Mouse (Mus musculus) MEL (cell line): ENCODE measurements at regions not wholly inside any gene's neighbourhood (a gene's known extent, or its start where the extent isn't known, plus 50 kb on each side); places are given as distances from the start of the nearest gene placed in this dataset.

ENCODE experiments used
- BHLHE40 ChIP-seq: IDR thresholded peaks from 2 replicates; pipeline ENCODE4 v1.6.1; 2012; ENCODE audit warnings: low read depth, mild to moderate bottlenecking, inconsistent platforms, low read length, improper control_type of control experiment, borderline replicate concordance
- CTCF ChIP-seq, 3 experiments: IDR thresholded peaks in 2 of 3; conservative IDR thresholded peaks in 1 of 3; 2 replicates each; pipeline ENCODE4 v1.5.1; 2011 to 2012; ENCODE audit warnings: low read length in 3 of 3, low read depth in 2 of 3, mild to moderate bottlenecking in 2 of 3, improper control_type of control experiment in 1 of 3, inconsistent platforms in 1 of 3, mixed read lengths in 1 of 3, moderate library complexity in 1 of 3; ENCODE audit not compliant: control insufficient read depth in 1 of 3, insufficient read depth in 1 of 3, poor library complexity in 1 of 3, severe bottlenecking in 1 of 3
- EP300 ChIP-seq, 2 experiments: IDR thresholded peaks; 2 replicates each; pipeline ENCODE4 v1.6.1; 2011; ENCODE audit warnings: improper control_type of control experiment in 2 of 2, low read length in 2 of 2, low read depth in 1 of 2, mild to moderate bottlenecking in 1 of 2
- GATA1 ChIP-seq: IDR thresholded peaks from 2 replicates; pipeline ENCODE4 v1.6.1; 2011; ENCODE audit warnings: low read depth, low read length, improper control_type of control experiment
- KAT2A ChIP-seq: conservative IDR thresholded peaks from 2 replicates; pipeline ENCODE4 v1.6.1; 2012; ENCODE audit warnings: low read depth, low read length, improper control_type of control experiment, inconsistent platforms
- MAX ChIP-seq: IDR thresholded peaks from 2 replicates; pipeline ENCODE4 v1.6.1; 2011; ENCODE audit warnings: low read length, improper control_type of control experiment
- POLR2A ChIP-seq, 2 experiments: IDR thresholded peaks; 2 replicates each; pipeline ENCODE4 v1.6.1; 2011 to 2012; ENCODE audit warnings: low read length in 2 of 2, mild to moderate bottlenecking in 2 of 2, control low read depth in 1 of 2, improper control_type of control experiment in 1 of 2, low read depth in 1 of 2, moderate library complexity in 1 of 2; ENCODE audit not compliant: control insufficient read depth in 1 of 2, insufficient read depth in 1 of 2, poor library complexity in 1 of 2
- ZC3H11A ChIP-seq: IDR thresholded peaks from 2 replicates; pipeline ENCODE4 v1.6.1; 2012; ENCODE audit warnings: low read depth, mild to moderate bottlenecking, inconsistent platforms, low read length, improper control_type of control experiment
- ZNF384 ChIP-seq: IDR thresholded peaks from 2 replicates; pipeline ENCODE4 v1.6.1; 2012; ENCODE audit warnings: low read depth, mild to moderate bottlenecking, inconsistent platforms, low read length, improper control_type of control experiment

GRCm38 (mm10) chr3:144310748-144311147 is 105.7 kb upstream of the Lmo4 start:
- TF ChIP-seq ZNF384, result no peak
- no peak for TF ChIP-seq MAX
- TF ChIP-seq CTCF (IDR thresholded peaks at IDR 0.05 in 2 of 3, conservative IDR thresholded peaks at IDR 0.05 in 1 of 3; ENCODE audit: control insufficient read depth in 1 of 3, insufficient read depth in 1 of 3, low read depth in 2 of 3, low read length in 3 of 3, poor library complexity in 1 of 3, severe bottlenecking in 1 of 3), result no peak
- no peak for TF ChIP-seq GATA1
- TF ChIP-seq BHLHE40, result no peak
- TF ChIP-seq POLR2A (IDR thresholded peaks at IDR 0.05; ENCODE audit: control insufficient read depth in 1 of 2, insufficient read depth in 1 of 2, low read depth in 1 of 2, low read length in 2 of 2, poor library complexity in 1 of 2), result no peak
- TF ChIP-seq ZC3H11A, result no peak
- TF ChIP-seq EP300 (IDR thresholded peaks at IDR 0.05; ENCODE audit: low read depth in 1 of 2, low read length in 2 of 2), result no peak
- TF ChIP-seq KAT2A, result no peak
